Mouse (Mus musculus): Measurements from ENCODE around the gene Fam71a. TPM values are rescaled to one million over a fixed set of nuclear protein-coding genes. Genes with fewer than 3 reads are reported as not detected.

Fam71a gene
- polyA plus RNA-seq (2015; fragmentation: Nextera tagmentation; extraction: Ambion mirVana) = 0.04 TPM in 1 of 2 replicates, not detected in the other

DNA sequence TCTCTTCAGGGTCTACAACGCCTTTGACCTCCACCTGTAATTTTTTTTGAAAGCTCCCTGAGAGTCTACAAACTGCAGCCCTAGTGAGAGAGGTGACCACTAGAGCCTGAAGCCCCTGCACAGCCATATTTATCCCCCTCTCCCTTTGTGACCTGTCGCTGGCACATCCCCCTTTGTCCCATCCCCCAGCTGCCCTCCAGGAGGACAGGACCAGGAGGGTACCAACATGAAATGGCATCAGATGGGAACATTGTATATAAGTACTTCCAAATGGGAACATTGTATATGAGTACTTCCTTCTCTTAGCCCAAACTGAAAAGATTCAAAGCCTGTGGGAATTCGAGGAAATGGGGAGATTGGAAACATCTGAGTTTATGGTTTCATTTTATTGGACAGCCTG, at the start of gene Fam71a:
Fam71a (minus strand) TSS at position 101 of the 400 bp plus-strand sequence.
- Histone ChIP-seq H3K4me3 (ENCODE audit: low read depth, low read length) (no peak within 1 kb of the TSS), H3K36me3 (ENCODE audit: control insufficient read depth, insufficient read depth, low read length) (no peaks in the 10 kb centered on the region), H3K4me2 (replicated peaks; ENCODE audit: low read depth) (no peak within 1 kb of the TSS), H3K9ac (ENCODE audit: low read length) (no peak within 1 kb of the TSS), H3K27me3 (ENCODE audit: control insufficient read depth, insufficient read depth, low read length) (no peaks in the 10 kb centered on the region), H3K9me3 (ENCODE audit: control insufficient read depth, low read length) (no peaks in the 10 kb centered on the region), H3K4me1 (replicated peaks; ENCODE audit: control insufficient read depth, insufficient read depth) (no peaks in the 10 kb centered on the region), H3K27ac (replicated peaks) (no peak within 1 kb of the TSS)
- TF ChIP-seq EP300 (optimal IDR thresholded peaks at IDR 0.05) = no peak
- no peak for TF ChIP-seq CTCF (IDR thresholded peaks at IDR 0.05; ENCODE audit: low read depth)
- ATAC-seq (ENCODE audit: low FRiP score, low TSS enrichment) = no peak
- DNase-seq (ENCODE audit: low spot score) = no peak
- WGBS = 85% methylated on average over 3 of the region's 3 CpGs

DNA sequence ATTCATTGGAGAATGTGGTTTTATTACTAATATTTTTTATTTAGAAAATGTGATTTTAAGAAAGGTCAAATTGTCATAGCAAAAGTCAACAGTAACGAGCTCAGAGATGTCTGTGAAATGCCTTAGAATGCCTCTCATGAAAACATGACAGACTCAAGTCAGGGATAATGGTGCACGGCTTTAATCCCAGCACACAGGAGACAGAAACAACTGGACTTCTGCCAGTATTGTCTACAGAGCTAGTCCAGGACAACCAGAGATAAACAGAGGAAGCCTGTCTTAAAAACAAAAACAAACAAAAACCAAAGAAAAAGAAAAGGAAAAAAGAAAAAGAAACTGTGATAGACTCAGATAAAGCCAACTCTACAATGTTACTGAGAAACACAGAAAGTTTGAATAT, 46.5 kb upstream of the Fam71a start:
- Histone ChIP-seq H3K4me3 (ENCODE audit: low read depth, low read length) (no peak overlapping the region), H3K9ac (ENCODE audit: low read length) (no peak overlapping the region), H3K4me2 (replicated peaks; ENCODE audit: low read depth) (no peak overlapping the region), H3K36me3 (ENCODE audit: control insufficient read depth, insufficient read depth, low read length) (no peaks in the 10 kb centered on the region), H3K27me3 (ENCODE audit: control insufficient read depth, insufficient read depth, low read length) (no peaks in the 10 kb centered on the region), H3K9me3 (ENCODE audit: control insufficient read depth, low read length) (no peaks in the 10 kb centered on the region), H3K27ac (replicated peaks) (no peak overlapping the region), H3K4me1 (replicated peaks; ENCODE audit: control insufficient read depth, insufficient read depth) (no peaks in the 10 kb centered on the region)
- WGBS = 43% methylated on average over 2 of the region's 2 CpGs
- ATAC-seq (ENCODE audit: low FRiP score, low TSS enrichment) (no peak), DNase-seq (ENCODE audit: low spot score) (no peak)
- TF ChIP-seq CTCF (IDR thresholded peaks at IDR 0.05; ENCODE audit: low read depth) (no peak), EP300 (optimal IDR thresholded peaks at IDR 0.05) (no peak)

DNA sequence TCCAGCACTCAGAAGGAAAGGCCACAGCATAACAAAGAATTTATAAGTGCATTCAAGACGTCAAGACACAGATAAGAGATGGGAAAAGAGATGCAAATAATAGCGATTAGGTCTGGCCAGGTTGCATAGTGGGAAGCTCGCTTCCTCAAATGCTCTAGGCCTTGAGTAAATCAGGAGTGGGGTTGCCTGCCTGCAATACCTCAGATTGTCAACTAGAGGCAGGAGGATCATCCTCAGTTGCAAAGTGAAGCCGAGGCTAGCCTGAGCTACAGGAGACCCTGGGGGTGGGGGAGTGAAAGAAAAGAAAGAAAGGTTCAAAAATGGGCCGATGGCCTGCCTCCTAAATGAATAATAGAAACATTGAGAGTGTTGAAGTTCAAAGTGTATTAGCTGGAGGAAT, 41.2 kb upstream of the Fam71a start:
- TF ChIP-seq EP300 (optimal IDR thresholded peaks at IDR 0.05) (no peak), CTCF (IDR thresholded peaks at IDR 0.05; ENCODE audit: low read depth) (peak; percentile 25)
- no peak overlapping the region for H3K27ac ChIP-seq (replicated peaks)
- H3K9ac ChIP-seq (ENCODE audit: low read length) = no peak overlapping the region
- DNase-seq (ENCODE audit: low spot score) = no peak
- 75% methylated on average over 5 of the region's 5 CpGs for WGBS
- H3K36me3 ChIP-seq (ENCODE audit: control insufficient read depth, insufficient read depth, low read length) = no peaks in the 10 kb centered on the region
- no peaks in the 10 kb centered on the region for H3K9me3 ChIP-seq (ENCODE audit: control insufficient read depth, low read length)
- no peak for ATAC-seq (ENCODE audit: low FRiP score, low TSS enrichment)
- H3K4me3 ChIP-seq (ENCODE audit: low read depth, low read length) = no peak overlapping the region
- no peaks in the 10 kb centered on the region for H3K4me1 ChIP-seq (replicated peaks; ENCODE audit: control insufficient read depth, insufficient read depth)
- no peaks in the 10 kb centered on the region for H3K27me3 ChIP-seq (ENCODE audit: control insufficient read depth, insufficient read depth, low read length)
- H3K4me2 ChIP-seq (replicated peaks; ENCODE audit: low read depth) = no peak overlapping the region

DNA sequence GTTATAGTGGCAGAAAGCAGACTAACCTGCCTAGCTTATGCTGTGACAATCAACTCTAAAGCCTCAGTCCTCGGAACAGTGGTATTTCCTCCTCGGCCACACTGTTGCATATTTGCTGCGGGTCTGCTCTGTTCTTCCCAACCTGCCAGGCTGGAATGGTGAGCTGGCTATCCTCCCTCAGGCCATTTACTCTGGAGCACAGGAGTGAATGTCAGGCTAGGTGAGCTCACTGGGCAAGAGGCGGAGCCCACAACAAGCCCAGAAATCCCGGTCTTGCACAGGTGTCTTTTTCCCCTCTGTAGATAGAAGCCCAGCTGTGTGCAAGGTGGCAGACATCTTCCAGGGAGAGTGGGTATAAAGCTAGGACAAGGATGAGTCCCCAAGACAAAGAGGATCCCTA, 40.3 kb upstream of the Fam71a start:
- no peaks in the 10 kb centered on the region for H3K36me3 ChIP-seq (ENCODE audit: control insufficient read depth, insufficient read depth, low read length)
- no peak overlapping the region for H3K4me3 ChIP-seq (ENCODE audit: low read depth, low read length)
- no peaks in the 10 kb centered on the region for H3K4me1 ChIP-seq (replicated peaks; ENCODE audit: control insufficient read depth, insufficient read depth)
- TF ChIP-seq EP300 (optimal IDR thresholded peaks at IDR 0.05) (no peak), CTCF (IDR thresholded peaks at IDR 0.05; ENCODE audit: low read depth) (no peak)
- no peak overlapping the region for H3K9ac ChIP-seq (ENCODE audit: low read length)
- H3K27ac ChIP-seq (replicated peaks) = no peak overlapping the region
- no peak for DNase-seq (ENCODE audit: low spot score)
- H3K9me3 ChIP-seq (ENCODE audit: control insufficient read depth, low read length) = no peaks in the 10 kb centered on the region
- no peak overlapping the region for H3K4me2 ChIP-seq (replicated peaks; ENCODE audit: low read depth)
- ATAC-seq (ENCODE audit: low FRiP score, low TSS enrichment) = no peak
- no peaks in the 10 kb centered on the region for H3K27me3 ChIP-seq (ENCODE audit: control insufficient read depth, insufficient read depth, low read length)
- 54% methylated on average over 5 of the region's 5 CpGs for WGBS

DNA sequence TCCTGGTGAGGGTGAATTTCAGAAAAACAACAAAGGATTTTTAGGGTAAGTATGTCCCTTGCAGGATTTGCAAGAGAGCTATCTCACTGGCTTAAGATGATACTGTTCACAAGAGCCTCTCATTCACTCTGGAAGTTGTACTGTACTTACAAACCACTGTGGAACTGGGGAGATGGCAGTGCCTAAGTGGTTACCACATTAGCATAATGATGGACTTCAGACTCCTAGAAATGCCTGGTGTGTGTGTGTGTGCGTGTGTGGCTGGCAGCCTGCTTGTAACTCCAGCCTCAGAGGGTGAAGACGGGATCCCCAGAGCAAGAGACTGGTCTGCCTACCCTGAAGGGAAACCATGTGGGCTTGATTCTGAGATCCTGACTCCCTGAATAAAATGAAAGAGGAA, 38.9 kb upstream of the Fam71a start:
- no peaks in the 10 kb centered on the region for H3K9me3 ChIP-seq (ENCODE audit: control insufficient read depth, low read length)
- no peak for TF ChIP-seq EP300 (optimal IDR thresholded peaks at IDR 0.05)
- no peak for TF ChIP-seq CTCF (IDR thresholded peaks at IDR 0.05; ENCODE audit: low read depth)
- H3K27ac ChIP-seq (replicated peaks) = no peak overlapping the region
- 75% methylated on average over 2 of the region's 2 CpGs for WGBS
- no peak overlapping the region for H3K4me3 ChIP-seq (ENCODE audit: low read depth, low read length)
- no peak overlapping the region for H3K4me2 ChIP-seq (replicated peaks; ENCODE audit: low read depth)
- peak; percentile 33 for DNase-seq (ENCODE audit: low spot score)
- no peak overlapping the region for H3K9ac ChIP-seq (ENCODE audit: low read length)
- ATAC-seq (ENCODE audit: low FRiP score, low TSS enrichment) = no peak
- H3K36me3 ChIP-seq (ENCODE audit: control insufficient read depth, insufficient read depth, low read length) = no peaks in the 10 kb centered on the region
- H3K27me3 ChIP-seq (ENCODE audit: control insufficient read depth, insufficient read depth, low read length) = no peaks in the 10 kb centered on the region
- H3K4me1 ChIP-seq (replicated peaks; ENCODE audit: control insufficient read depth, insufficient read depth) = no peaks in the 10 kb centered on the region

DNA sequence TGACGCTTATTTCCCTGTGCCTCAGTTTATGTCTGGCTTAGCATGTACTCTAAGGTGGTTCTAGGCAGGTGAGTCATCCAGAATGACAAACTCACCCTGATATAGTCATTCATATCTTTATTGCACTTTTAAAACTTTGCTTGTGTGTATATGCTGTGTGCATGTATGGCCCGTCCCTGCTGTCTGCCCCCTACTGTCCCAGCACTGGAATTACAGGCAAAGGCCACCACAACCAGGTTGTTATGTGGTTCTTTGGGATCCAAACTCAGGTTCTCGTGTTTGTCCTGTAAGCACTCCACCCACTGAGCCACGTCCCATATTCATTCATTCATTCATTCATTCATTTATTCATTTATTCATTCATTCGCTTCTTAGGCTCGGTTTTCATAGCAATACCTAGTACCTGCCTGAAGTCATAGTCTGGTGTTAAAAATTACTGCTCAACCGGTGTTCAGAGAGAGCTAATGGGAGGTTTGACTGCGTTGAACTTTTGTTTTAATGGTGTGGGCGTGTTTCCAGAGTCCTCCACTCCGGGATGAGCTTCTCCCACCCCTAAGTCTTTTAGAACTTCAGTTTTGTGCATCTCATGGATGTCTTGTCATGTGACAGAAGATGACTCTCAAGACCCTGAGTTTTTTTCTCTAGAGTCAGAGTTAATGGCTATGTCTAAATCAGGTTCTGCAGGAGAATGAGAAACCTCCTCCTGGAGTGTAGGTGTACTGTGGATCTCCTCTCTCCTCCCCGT, 37.8 kb upstream of the Fam71a start:
- no peaks in the 10 kb centered on the region for H3K27me3 ChIP-seq (ENCODE audit: control insufficient read depth, insufficient read depth, low read length)
- H3K36me3 ChIP-seq (ENCODE audit: control insufficient read depth, insufficient read depth, low read length) = no peaks in the 10 kb centered on the region
- H3K9me3 ChIP-seq (ENCODE audit: control insufficient read depth, low read length) = no peaks in the 10 kb centered on the region
- no peak overlapping the region for H3K27ac ChIP-seq (replicated peaks)
- DNase-seq (ENCODE audit: low spot score) = no peak
- no peaks in the 10 kb centered on the region for H3K4me1 ChIP-seq (replicated peaks; ENCODE audit: control insufficient read depth, insufficient read depth)
- H3K4me2 ChIP-seq (replicated peaks; ENCODE audit: low read depth) = no peak overlapping the region
- no peak overlapping the region for H3K4me3 ChIP-seq (ENCODE audit: low read depth, low read length)
- 80% methylated on average over 11 of the region's 11 CpGs for WGBS
- TF ChIP-seq CTCF (IDR thresholded peaks at IDR 0.05; ENCODE audit: low read depth) = peak; percentile 39
- TF ChIP-seq EP300 (optimal IDR thresholded peaks at IDR 0.05) = no peak
- H3K9ac ChIP-seq (ENCODE audit: low read length) = no peak overlapping the region
- ATAC-seq (ENCODE audit: low FRiP score, low TSS enrichment) = no peak

Data from stomach, postnatal 0 days (tissue).